Mouse (Mus musculus) forebrain, embryonic 16.5 days (tissue): ENCODE measurements around the gene Mab21l2. TPM values are rescaled to one million over a fixed set of nuclear protein-coding genes. Genes with fewer than 3 reads are reported as not detected.

Experiments
- ATAC-seq: fragments of 200-750 bp; cut with Nextera tagmentation; 2 replicates; pipeline ENCODE4 v1.8.0; 2017; ENCODE audit warnings: mild to moderate bottlenecking, moderate library complexity
- H3K27ac ChIP-seq: fragments of 300-500 bp; sonication (generic); 2 replicates; pipeline ENCODE4 v1.5.1; 2014; ENCODE audit warnings: low read length, control low read depth
- H3K27me3 ChIP-seq: fragments of 300-500 bp; sonication (generic); replicated peaks from 2 replicates; pipeline ENCODE4 v1.6.1; 2014; ENCODE audit warnings: low read length; ENCODE audit not compliant: control insufficient read depth, insufficient read depth
- H3K36me3 ChIP-seq: fragments of 300-500 bp; sonication (generic); 2 replicates; pipeline ENCODE4 v1.6.1; 2014; ENCODE audit not compliant: control insufficient read depth, insufficient read depth
- H3K4me1 ChIP-seq: fragments of 300-500 bp; sonication (generic); replicated peaks from 2 replicates; pipeline ENCODE4 v1.6.1; 2014; ENCODE audit warnings: low read length; ENCODE audit not compliant: control insufficient read depth, insufficient read depth
- H3K4me2 ChIP-seq: fragments of 300-500 bp; sonication (generic); 2 replicates; pipeline ENCODE4 v1.6.1; 2014; ENCODE audit warnings: mild to moderate bottlenecking, low read length, control low read depth
- H3K4me3 ChIP-seq: fragments of 300-500 bp; sonication (generic); replicated peaks from 2 replicates; pipeline ENCODE4 v1.5.1; 2014; ENCODE audit warnings: mild to moderate bottlenecking, low read length, control low read depth
- H3K9ac ChIP-seq: fragments of 300-500 bp; sonication (generic); replicated peaks from 2 replicates; pipeline ENCODE4 v1.6.1; 2014; ENCODE audit warnings: low read depth, low read length, control low read depth
- H3K9me3 ChIP-seq: fragments of 300-500 bp; sonication (generic); 2 replicates; pipeline ENCODE4 v1.6.1; 2016; ENCODE audit warnings: low read length; ENCODE audit not compliant: control insufficient read depth
- WGBS: fragments of 180-500 bp; shearing (Covaris S2); extraction: QIAGEN DNeasy Blood & Tissue Kit; methylation state at CpG from one replicate; pipeline ENCODE4 v1.1.7; 2014; 5-methylcytosine and 5-hydroxymethylcytosine counted together
- polyA plus RNA-seq: library from polyadenylated mRNA; unstranded; fragments of >200 nt; fragmentation: Nextera tagmentation; extraction: Ambion mirVana; gene quantifications from 2 replicates; pipeline ENCODE4 v1.2.1, GENCODE M21; 2015

The Mab21l2 gene
- polyA plus RNA-seq = 2.0 and 3.0 TPM in 2 replicates

- H3K4me2 ChIP-seq = peak within 1 kb of the TSS; percentile 50
- H3K27me3 ChIP-seq = peaks cover 41% of the 10 kb centered on the region
- H3K9ac ChIP-seq = no peak within 1 kb of the TSS
- under 1% methylated on average over 25 of the region's 25 CpGs for WGBS
- no peak within 1 kb of the TSS for H3K27ac ChIP-seq
- H3K36me3 ChIP-seq = no peaks in the 10 kb centered on the region
- H3K9me3 ChIP-seq = no peaks in the 10 kb centered on the region
- H3K4me3 ChIP-seq = peak within 1 kb of the TSS; percentile 27
- peaks cover 20% of the 10 kb centered on the region for H3K4me1 ChIP-seq
- peak; percentile 43; the same call in 1 of the 2 replicates for ATAC-seq
Measured at GRCm38 (mm10) chr3:86548091-86549015, at the start of gene Mab21l2. Gene Mab21l2 (minus strand): TSS chr3:86548629.

GRCm38 (mm10) chr3:86575312-86575711, 26.9 kb upstream of the Mab21l2 start:
- H3K4me3 ChIP-seq = no peak overlapping the region
- ATAC-seq = no peak
- H3K9ac ChIP-seq = no peak overlapping the region
- no peaks in the 10 kb centered on the region for H3K36me3 ChIP-seq
- no peak overlapping the region for H3K4me2 ChIP-seq
- H3K27ac ChIP-seq = no peak overlapping the region
- peaks cover 22% of the 10 kb centered on the region for H3K27me3 ChIP-seq
- no peaks in the 10 kb centered on the region for H3K9me3 ChIP-seq
- H3K4me1 ChIP-seq = no peaks in the 10 kb centered on the region

GRCm38 (mm10) chr3:86572519-86573244, 24.3 kb upstream of the Mab21l2 start:
- H3K4me1 ChIP-seq = no peaks in the 10 kb centered on the region
- H3K4me3 ChIP-seq = no peak overlapping the region
- no peaks in the 10 kb centered on the region for H3K9me3 ChIP-seq
- ATAC-seq = no peak
- 17% methylated on average over 3 of the region's 3 CpGs for WGBS
- no peak overlapping the region for H3K9ac ChIP-seq
- H3K27ac ChIP-seq = no peak overlapping the region
- no peaks in the 10 kb centered on the region for H3K36me3 ChIP-seq
- no peak overlapping the region for H3K4me2 ChIP-seq
- H3K27me3 ChIP-seq = peaks cover 31% of the 10 kb centered on the region

- H3K4me2 ChIP-seq = no peak overlapping the region
Measured at GRCm38 (mm10) chr3:86571518-86571917, 23.1 kb upstream of the Mab21l2 start.

GRCm38 (mm10) chr3:86567312-86567711, 18.9 kb upstream of the Mab21l2 start:
- Histone ChIP-seq H3K9ac (no peak overlapping the region), H3K36me3 (no peaks in the 10 kb centered on the region), H3K4me3 (no peak overlapping the region), H3K27me3 (peaks cover 43% of the 10 kb centered on the region), H3K4me2 (no peak overlapping the region), H3K9me3 (no peaks in the 10 kb centered on the region), H3K4me1 (no peaks in the 10 kb centered on the region), H3K27ac (no peak overlapping the region)
- ATAC-seq = no peak
- WGBS = 73% methylated on average over 4 of the region's 4 CpGs

More at GRCm38 (mm10) chr3:86571518-86571917, 23.1 kb upstream of the Mab21l2 start:
- peaks cover 38% of the 10 kb centered on the region for H3K27me3 ChIP-seq
- H3K9ac ChIP-seq = no peak overlapping the region
- ATAC-seq = no peak
- no peaks in the 10 kb centered on the region for H3K4me1 ChIP-seq
- H3K27ac ChIP-seq = no peak overlapping the region
- no peaks in the 10 kb centered on the region for H3K9me3 ChIP-seq
- no peaks in the 10 kb centered on the region for H3K36me3 ChIP-seq
- H3K4me3 ChIP-seq = no peak overlapping the region
- WGBS = 4% methylated on average over 4 of the region's 4 CpGs

GRCm38 (mm10) chr3:86561396-86561795, 13.0 kb upstream of the Mab21l2 start:
- no peaks in the 10 kb centered on the region for H3K36me3 ChIP-seq
- no peaks in the 10 kb centered on the region for H3K4me1 ChIP-seq
- ATAC-seq = no peak
- no peak overlapping the region for H3K4me2 ChIP-seq
- no peaks in the 10 kb centered on the region for H3K9me3 ChIP-seq
- 90% methylated on average over 1 of the region's 1 CpGs for WGBS
- H3K4me3 ChIP-seq = no peak overlapping the region
- H3K9ac ChIP-seq = no peak overlapping the region
- H3K27ac ChIP-seq = no peak overlapping the region
- peaks cover 36% of the 10 kb centered on the region for H3K27me3 ChIP-seq

GRCm38 (mm10) chr3:86561023-86561344, 12.6 kb upstream of the Mab21l2 start:
- Histone ChIP-seq H3K4me3 (no peak overlapping the region), H3K4me2 (no peak overlapping the region), H3K27ac (no peak overlapping the region), H3K9ac (no peak overlapping the region), H3K36me3 (no peaks in the 10 kb centered on the region), H3K9me3 (no peaks in the 10 kb centered on the region), H3K4me1 (no peaks in the 10 kb centered on the region), H3K27me3 (peaks cover 35% of the 10 kb centered on the region)
- WGBS = 98% methylated on average over 1 of the region's 1 CpGs
- no peak for ATAC-seq

GRCm38 (mm10) chr3:86560281-86561022, 12.0 kb upstream of the Mab21l2 start:
- Histone ChIP-seq H3K9me3 (no peaks in the 10 kb centered on the region), H3K4me3 (no peak overlapping the region), H3K9ac (no peak overlapping the region), H3K4me1 (no peaks in the 10 kb centered on the region), H3K36me3 (no peaks in the 10 kb centered on the region), H3K27ac (no peak overlapping the region), H3K27me3 (peaks cover 33% of the 10 kb centered on the region), H3K4me2 (no peak overlapping the region)
- WGBS = 87% methylated on average over 4 of the region's 4 CpGs
- no peak for ATAC-seq

GRCm38 (mm10) chr3:86559635-86560034, 11.2 kb upstream of the Mab21l2 start:
- Histone ChIP-seq H3K36me3 (no peaks in the 10 kb centered on the region), H3K9ac (no peak overlapping the region), H3K27me3 (peaks cover 36% of the 10 kb centered on the region), H3K27ac (no peak overlapping the region), H3K4me2 (no peak overlapping the region), H3K9me3 (no peaks in the 10 kb centered on the region), H3K4me3 (no peak overlapping the region), H3K4me1 (no peaks in the 10 kb centered on the region)
- no peak for ATAC-seq
- 49% methylated on average over 4 of the region's 4 CpGs for WGBS
